Mouse (Mus musculus): Measurements from ENCODE around the gene Dcaf6. TPM values are rescaled to one million over a fixed set of nuclear protein-coding genes. Genes with fewer than 3 reads are reported as not detected.

The Dcaf6 gene
- polyA plus RNA-seq, 1 experiment = 45.6 TPM

- Histone ChIP-seq H3K27ac (ENCODE audit: control insufficient read depth, insufficient read depth, low read depth, low read length, poor library complexity) (no peak overlapping the region), H3K4me1 (ENCODE audit: control insufficient read depth, insufficient read depth, low read length) (no peaks in the 10 kb centered on the region), H3K4me3 (replicated peaks; ENCODE audit: control insufficient read depth, low read depth, low read length) (no peak overlapping the region)
- 83% methylated on average over 3 of the region's 3 CpGs for WGBS
- no peak for TF ChIP-seq POLR2A (IDR thresholded peaks at IDR 0.05; ENCODE audit: borderline replicate concordance, control insufficient read depth, low read depth, low read length)
- no peak for TF ChIP-seq CTCF (IDR thresholded peaks at IDR 0.05; ENCODE audit: control insufficient read depth, insufficient read depth, low read length)
These were observed 18.6 kb downstream of the Dcaf6 start for GRCm38 (mm10) chr1:165441719-165442118.

DNA sequence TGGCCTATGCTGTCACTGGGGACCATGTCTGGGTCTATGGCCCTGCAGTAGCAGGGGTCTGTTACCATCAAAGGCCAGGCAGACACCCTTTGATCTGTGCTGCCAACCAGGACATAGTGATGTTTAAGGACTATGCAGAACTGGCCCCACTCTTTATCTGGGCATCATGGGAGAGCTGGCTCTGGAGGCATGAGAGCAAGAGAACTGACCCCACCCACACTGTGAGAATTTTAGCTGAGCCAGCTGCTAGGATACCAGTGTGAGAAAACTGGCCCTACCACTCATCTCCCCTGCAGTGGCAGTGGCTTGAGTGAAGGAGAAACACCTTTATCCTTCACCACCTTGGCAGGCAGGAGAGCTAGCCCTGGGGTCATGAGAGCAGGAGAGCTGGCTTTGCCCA, 19.1 kb downstream of the Dcaf6 start:
- Histone ChIP-seq H3K4me3 (replicated peaks; ENCODE audit: control insufficient read depth, low read depth, low read length) (no peak overlapping the region), H3K4me1 (ENCODE audit: control insufficient read depth, insufficient read depth, low read length) (no peaks in the 10 kb centered on the region), H3K27ac (ENCODE audit: control insufficient read depth, insufficient read depth, low read depth, low read length, poor library complexity) (no peak overlapping the region)
- TF ChIP-seq POLR2A (IDR thresholded peaks at IDR 0.05; ENCODE audit: borderline replicate concordance, control insufficient read depth, low read depth, low read length) (no peak), CTCF (IDR thresholded peaks at IDR 0.05; ENCODE audit: control insufficient read depth, insufficient read depth, low read length) (no peak)

DNA sequence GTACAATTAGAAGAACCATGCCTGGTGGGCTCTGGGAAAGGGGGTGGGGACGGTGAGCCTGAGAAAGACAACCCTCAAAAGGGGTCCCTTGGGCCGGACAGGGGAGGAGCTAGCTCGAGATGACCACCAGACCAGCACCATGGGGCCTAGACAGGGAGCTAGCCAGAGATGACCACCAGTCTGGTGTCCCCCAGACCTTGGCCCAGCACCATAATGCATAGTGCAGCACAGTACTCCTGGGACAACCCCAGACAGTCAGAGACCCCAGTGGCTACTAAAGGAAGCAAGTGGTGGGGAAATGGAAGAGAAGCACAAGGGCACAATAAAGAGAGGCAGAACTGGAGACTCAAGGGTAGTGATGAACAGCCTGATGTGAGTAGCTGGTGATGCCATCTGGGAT, 19.5 kb downstream of the Dcaf6 start:
- WGBS = 93% methylated on average over 3 of the region's 3 CpGs
- H3K27ac ChIP-seq (ENCODE audit: control insufficient read depth, insufficient read depth, low read depth, low read length, poor library complexity) = no peak overlapping the region
- H3K4me3 ChIP-seq (replicated peaks; ENCODE audit: control insufficient read depth, low read depth, low read length) = no peak overlapping the region
- no peaks in the 10 kb centered on the region for H3K4me1 ChIP-seq (ENCODE audit: control insufficient read depth, insufficient read depth, low read length)
- TF ChIP-seq POLR2A (IDR thresholded peaks at IDR 0.05; ENCODE audit: borderline replicate concordance, control insufficient read depth, low read depth, low read length) (no peak), CTCF (IDR thresholded peaks at IDR 0.05; ENCODE audit: control insufficient read depth, insufficient read depth, low read length) (no peak)

GRCm38 (mm10) chr1:165438289-165439021, 21.8 kb downstream of the Dcaf6 start:
- WGBS = 32% methylated on average over 1 of the region's 1 CpGs
- TF ChIP-seq CTCF (IDR thresholded peaks at IDR 0.05; ENCODE audit: control insufficient read depth, insufficient read depth, low read length) = no peak
- H3K4me3 ChIP-seq (replicated peaks; ENCODE audit: control insufficient read depth, low read depth, low read length) = no peak overlapping the region

GRCm38 (mm10) chr1:165432883-165433282, 27.4 kb downstream of the Dcaf6 start:
- H3K4me1 ChIP-seq (ENCODE audit: control insufficient read depth, insufficient read depth, low read length) = no peaks in the 10 kb centered on the region
- TF ChIP-seq POLR2A (IDR thresholded peaks at IDR 0.05; ENCODE audit: borderline replicate concordance, control insufficient read depth, low read depth, low read length) (no peak), CTCF (IDR thresholded peaks at IDR 0.05; ENCODE audit: control insufficient read depth, insufficient read depth, low read length) (no peak)
- no peak overlapping the region for H3K27ac ChIP-seq (ENCODE audit: control insufficient read depth, insufficient read depth, low read depth, low read length, poor library complexity)
- no peak overlapping the region for H3K4me3 ChIP-seq (replicated peaks; ENCODE audit: control insufficient read depth, low read depth, low read length)
- WGBS = 92% methylated on average over 1 of the region's 1 CpGs

More at GRCm38 (mm10) chr1:165438289-165439021, 21.8 kb downstream of the Dcaf6 start:
- Histone ChIP-seq H3K4me1 (ENCODE audit: control insufficient read depth, insufficient read depth, low read length) (no peaks in the 10 kb centered on the region), H3K27ac (ENCODE audit: control insufficient read depth, insufficient read depth, low read depth, low read length, poor library complexity) (no peak overlapping the region)

DNA sequence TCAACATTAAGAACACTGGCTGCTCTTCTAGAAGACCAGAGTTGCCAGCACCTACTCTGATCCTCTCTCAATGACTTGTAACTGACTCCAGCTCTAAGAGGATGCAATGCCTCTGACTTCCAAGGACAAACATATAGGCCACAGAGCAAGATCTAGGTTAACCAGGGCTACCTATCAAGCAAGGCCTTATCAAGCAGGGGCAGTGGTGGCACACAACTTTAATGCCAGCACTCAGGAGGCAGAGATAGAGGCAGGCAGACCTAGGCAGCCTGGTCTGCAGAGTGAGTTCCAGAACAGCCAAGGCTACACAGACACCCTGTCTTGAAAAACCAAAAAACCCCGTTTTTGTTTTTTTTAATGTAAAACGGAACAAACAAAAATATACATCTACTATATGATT, 34.0 kb downstream of the Dcaf6 start:
- Histone ChIP-seq H3K4me1 (ENCODE audit: control insufficient read depth, insufficient read depth, low read length) (no peaks in the 10 kb centered on the region), H3K4me3 (replicated peaks; ENCODE audit: control insufficient read depth, low read depth, low read length) (no peak overlapping the region), H3K27ac (ENCODE audit: control insufficient read depth, insufficient read depth, low read depth, low read length, poor library complexity) (no peak overlapping the region)
- no peak for TF ChIP-seq POLR2A (IDR thresholded peaks at IDR 0.05; ENCODE audit: borderline replicate concordance, control insufficient read depth, low read depth, low read length)
- TF ChIP-seq CTCF (IDR thresholded peaks at IDR 0.05; ENCODE audit: control insufficient read depth, insufficient read depth, low read length) = no peak
- WGBS = 70% methylated on average over 2 of the region's 2 CpGs

- H3K4me1 ChIP-seq (ENCODE audit: control insufficient read depth, insufficient read depth, low read length) = no peaks in the 10 kb centered on the region
- 93% methylated on average over 7 of the region's 7 CpGs for WGBS
- no peak for TF ChIP-seq CTCF (IDR thresholded peaks at IDR 0.05; ENCODE audit: control insufficient read depth, insufficient read depth, low read length)
- TF ChIP-seq POLR2A (IDR thresholded peaks at IDR 0.05; ENCODE audit: borderline replicate concordance, control insufficient read depth, low read depth, low read length) = no peak
These were observed 38.8 kb downstream of the Dcaf6 start for GRCm38 (mm10) chr1:165421357-165421915.

GRCm38 (mm10) chr1:165396401-165396805, 63.9 kb downstream of the Dcaf6 start:
- Histone ChIP-seq H3K4me3 (replicated peaks; ENCODE audit: control insufficient read depth, low read depth, low read length) (no peak overlapping the region), H3K4me1 (ENCODE audit: control insufficient read depth, insufficient read depth, low read length) (peaks cover 2% of the 10 kb centered on the region; the same call in 1 of the 2 replicates), H3K27ac (ENCODE audit: control insufficient read depth, insufficient read depth, low read depth, low read length, poor library complexity) (peak overlapping the region; percentile 69; the same call in 1 of the 2 replicates)
- no peak for TF ChIP-seq CTCF (IDR thresholded peaks at IDR 0.05; ENCODE audit: control insufficient read depth, insufficient read depth, low read length)
- no peak for TF ChIP-seq POLR2A (IDR thresholded peaks at IDR 0.05; ENCODE audit: borderline replicate concordance, control insufficient read depth, low read depth, low read length)
- WGBS = 78% methylated on average over 2 of the region's 2 CpGs

More at GRCm38 (mm10) chr1:165421357-165421915, 38.8 kb downstream of the Dcaf6 start:
- Histone ChIP-seq H3K4me3 (replicated peaks; ENCODE audit: control insufficient read depth, low read depth, low read length) (no peak overlapping the region), H3K27ac (ENCODE audit: control insufficient read depth, insufficient read depth, low read depth, low read length, poor library complexity) (no peak overlapping the region)

Data from bone marrow, adult 2 months (tissue).